Mouse (Mus musculus) embryonic facial prominence, embryonic 12.5 days (tissue): ENCODE measurements around the gene Pitpnm3. TPM values are rescaled to one million over a fixed set of nuclear protein-coding genes. Genes with fewer than 3 reads are reported as not detected.

Source experiments
- ATAC-seq: fragments of 200-750 bp; cut with Nextera tagmentation; 2 replicates; pipeline ENCODE4 v1.8.0; 2017; ENCODE audit not compliant: insufficient number of reproducible peaks, insufficient read depth, low FRiP score, low TSS enrichment
- H3K27ac ChIP-seq: fragments of 300-500 bp; sonication (generic); 2 replicates; pipeline ENCODE4 v1.5.1; 2016; ENCODE audit warnings: mild to moderate bottlenecking
- H3K27me3 ChIP-seq: fragments of 300-500 bp; sonication (generic); 2 replicates; pipeline ENCODE4 v1.6.1; 2016; ENCODE audit warnings: mild to moderate bottlenecking, moderate library complexity
- H3K36me3 ChIP-seq: fragments of 300-500 bp; sonication (generic); 2 replicates; pipeline ENCODE4 v1.6.1; 2016; ENCODE audit warnings: mild to moderate bottlenecking
- H3K4me1 ChIP-seq: fragments of 300-500 bp; sonication (generic); 2 replicates; pipeline ENCODE4 v1.6.1; 2016
- H3K4me2 ChIP-seq: fragments of 300-500 bp; sonication (generic); replicated peaks from 2 replicates; pipeline ENCODE4 v1.6.1; 2016; ENCODE audit warnings: mild to moderate bottlenecking, moderate library complexity
- H3K4me3 ChIP-seq: fragments of 300-500 bp; sonication (generic); 2 replicates; pipeline ENCODE4 v1.5.1; 2016; ENCODE audit warnings: mild to moderate bottlenecking
- H3K9ac ChIP-seq: fragments of 300-500 bp; sonication (generic); 2 replicates; pipeline ENCODE4 v1.6.1; 2016; ENCODE audit warnings: mild to moderate bottlenecking, moderate library complexity
- H3K9me3 ChIP-seq: fragments of 300-500 bp; sonication (generic); 2 replicates; pipeline ENCODE4 v1.6.1; 2016; ENCODE audit warnings: mild to moderate bottlenecking, moderate library complexity
- WGBS: fragments of 180-500 bp; shearing (Covaris S2); methylation state at CpG from one replicate; pipeline ENCODE4 v1.1.7; 2016; 5-methylcytosine and 5-hydroxymethylcytosine counted together
- polyA plus RNA-seq: library from polyadenylated mRNA; unstranded; fragments of >200 nt; fragmentation: Nextera tagmentation; extraction: Ambion mirVana; gene quantifications from 2 replicates; pipeline ENCODE4 v1.2.1, GENCODE M21; 2016

The Pitpnm3 gene
- polyA plus RNA-seq, 1 experiment from 2014 or later: 0.24 TPM

DNA sequence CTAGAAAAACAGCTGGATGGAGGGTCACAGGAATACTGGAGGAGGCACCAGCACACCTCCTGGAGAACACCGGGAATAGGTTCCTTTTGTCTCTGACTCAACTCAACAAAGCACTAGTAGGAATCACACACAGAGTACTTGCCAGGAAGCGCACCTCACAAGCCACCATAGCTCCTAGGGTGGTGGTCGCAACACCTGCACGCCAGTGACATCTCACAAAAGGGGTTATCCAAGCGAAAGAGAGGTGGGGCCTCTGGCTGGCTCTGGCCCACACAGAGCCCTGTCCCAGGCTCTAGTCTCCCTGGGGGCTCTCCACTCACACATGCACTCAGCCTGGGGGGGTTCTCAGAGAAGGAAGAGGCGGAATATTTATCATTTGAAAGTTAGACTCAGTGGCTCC, 86.8 kb downstream of the Pitpnm3 start:
- no peak overlapping the region for H3K4me2 ChIP-seq
- H3K9me3 ChIP-seq: no peaks in the 10 kb centered on the region
- peaks cover 23% of the 10 kb centered on the region; the same call in 1 of the 2 replicates for H3K27me3 ChIP-seq
- 59% methylated on average over 6 of the region's 6 CpGs for WGBS
- no peak for ATAC-seq
- no peak overlapping the region for H3K9ac ChIP-seq
- no peak overlapping the region for H3K4me3 ChIP-seq
- H3K4me1 ChIP-seq: peaks cover 26% of the 10 kb centered on the region
- H3K27ac ChIP-seq: no peak overlapping the region
- peaks cover 22% of the 10 kb centered on the region for H3K36me3 ChIP-seq

DNA sequence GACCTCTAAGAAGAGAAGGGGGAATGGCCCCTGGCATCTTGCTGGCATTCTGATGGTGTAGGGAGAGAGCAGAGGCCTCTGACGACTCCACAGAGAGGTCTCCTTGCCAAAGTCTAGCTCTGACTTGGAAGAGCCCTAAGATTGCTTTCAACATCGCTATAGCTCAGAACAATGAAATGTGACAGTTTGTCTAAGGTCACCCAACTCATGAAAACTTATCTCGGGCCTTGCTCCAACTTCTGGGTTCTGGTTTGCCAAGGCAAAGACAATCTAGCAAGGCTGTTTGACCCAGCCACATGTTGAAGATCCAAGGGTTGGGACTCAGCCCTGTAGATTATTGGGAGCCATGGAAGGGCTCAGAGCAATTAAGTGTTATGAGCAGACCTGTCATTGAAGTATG, 91.3 kb downstream of the Pitpnm3 start:
- WGBS: 86% methylated on average over 3 of the region's 3 CpGs
- Histone ChIP-seq H3K4me1 (peaks cover 29% of the 10 kb centered on the region), H3K27ac (no peak overlapping the region), H3K4me3 (no peak overlapping the region), H3K4me2 (peak overlapping the region; percentile 87), H3K27me3 (peaks cover 3% of the 10 kb centered on the region; the same call in 1 of the 2 replicates), H3K9ac (no peak overlapping the region), H3K36me3 (peaks cover 22% of the 10 kb centered on the region), H3K9me3 (no peaks in the 10 kb centered on the region)
- no peak for ATAC-seq

- no peak for ATAC-seq
- peaks cover 29% of the 10 kb centered on the region for H3K4me1 ChIP-seq
- H3K9me3 ChIP-seq: no peaks in the 10 kb centered on the region
- WGBS: under 1% methylated on average over 14 of the region's 14 CpGs
- H3K9ac ChIP-seq: peak overlapping the region; percentile 66
- no peak overlapping the region for H3K27ac ChIP-seq
- 0 out of 2 replicates have a peak, but pooled peaks cover 3% of the 10 kb centered on the region for H3K27me3 ChIP-seq
- peak overlapping the region; percentile 87 for H3K4me2 ChIP-seq
- peak overlapping the region; percentile 65 for H3K4me3 ChIP-seq
- H3K36me3 ChIP-seq: peaks cover 22% of the 10 kb centered on the region
Measured at GRCm38 (mm10) chr11:72042631-72043030, 92.9 kb downstream of the Pitpnm3 start.

- H3K4me1 ChIP-seq: peaks cover 29% of the 10 kb centered on the region
- H3K9me3 ChIP-seq: no peaks in the 10 kb centered on the region
- 0 out of 2 replicates have a peak, but pooled peaks cover 3% of the 10 kb centered on the region for H3K27me3 ChIP-seq
- H3K27ac ChIP-seq: peak within 1 kb of the TSS; percentile 81
- WGBS: under 1% methylated on average over 52 of the region's 52 CpGs
- ATAC-seq: peak; percentile 91
- H3K9ac ChIP-seq: peak within 1 kb of the TSS; percentile 66
- H3K4me2 ChIP-seq: peak within 1 kb of the TSS; percentile 87
- H3K36me3 ChIP-seq: peaks cover 19% of the 10 kb centered on the region
- peak within 1 kb of the TSS; percentile 65 for H3K4me3 ChIP-seq
Measured at GRCm38 (mm10) chr11:72041768-72042607, 93.6 kb downstream of the Pitpnm3 start, which contains the start of gene Pimreg. TSS of gene Pimreg (plus strand) at chr11:72042032.

DNA sequence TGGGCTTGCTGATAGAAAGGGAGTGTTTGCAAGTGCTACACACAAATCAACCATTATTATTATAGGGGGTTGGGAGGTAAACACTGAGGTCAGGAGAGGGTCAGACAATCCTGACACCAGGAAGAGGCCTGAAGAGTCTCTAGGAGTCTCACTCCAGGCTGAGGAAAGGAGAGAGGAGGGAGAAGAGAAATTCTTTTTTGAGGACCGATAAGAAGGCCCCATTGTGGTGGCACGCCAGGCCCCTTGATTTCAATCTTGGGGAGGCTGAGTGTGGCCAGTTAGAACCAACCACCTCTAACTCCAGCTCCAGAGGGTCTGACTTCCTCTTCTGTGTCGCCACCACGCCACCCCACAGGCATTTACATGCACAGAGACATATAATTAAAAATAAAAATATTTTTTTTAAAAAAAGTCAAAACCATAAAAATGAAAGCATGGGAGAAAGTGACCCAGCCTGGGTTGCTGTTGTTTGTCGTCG, 94.2 kb downstream of the Pitpnm3 start:
- Histone ChIP-seq H3K36me3 (peaks cover 12% of the 10 kb centered on the region), H3K4me1 (peaks cover 29% of the 10 kb centered on the region), H3K4me3 (peak overlapping the region; percentile 65), H3K27ac (peak overlapping the region; percentile 81), H3K9me3 (no peaks in the 10 kb centered on the region), H3K9ac (peak overlapping the region; percentile 65; the same call in 1 of the 2 replicates), H3K4me2 (peak overlapping the region; percentile 87), H3K27me3 (0 out of 2 replicates have a peak, but pooled peaks cover 3% of the 10 kb centered on the region)
- WGBS: 14% methylated on average over 6 of the region's 6 CpGs
- ATAC-seq: no peak

- WGBS: 45% methylated on average over 16 of the region's 16 CpGs
- Histone ChIP-seq H3K4me3 (no peak overlapping the region), H3K4me2 (no peak overlapping the region), H3K27ac (no peak overlapping the region), H3K27me3 (0 out of 2 replicates have a peak, but pooled peaks cover 3% of the 10 kb centered on the region), H3K9me3 (no peaks in the 10 kb centered on the region), H3K9ac (no peak overlapping the region), H3K36me3 (no peaks in the 10 kb centered on the region), H3K4me1 (peaks cover 28% of the 10 kb centered on the region)
- no peak for ATAC-seq
Measured at GRCm38 (mm10) chr11:72039599-72040386, 95.8 kb downstream of the Pitpnm3 start.

DNA sequence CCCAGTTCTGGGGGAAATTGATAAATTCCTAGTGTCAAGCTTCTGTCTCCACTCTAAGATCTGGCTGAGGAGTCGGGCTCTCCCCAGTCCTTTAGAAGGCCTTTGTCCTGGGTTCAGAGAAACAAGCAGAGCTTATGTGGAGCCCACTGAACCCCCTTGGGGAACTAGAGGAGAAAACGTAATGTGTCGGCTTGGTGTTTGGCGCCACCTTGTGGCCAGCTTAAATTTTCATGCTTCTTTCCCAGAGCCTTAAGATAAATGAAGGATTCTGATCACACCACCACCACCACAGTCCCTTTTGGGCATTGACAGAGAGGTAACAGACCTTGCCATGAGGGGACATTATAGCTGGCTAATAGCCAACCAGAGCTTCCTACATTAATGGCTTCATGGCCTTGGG, 97.6 kb downstream of the Pitpnm3 start:
- H3K9me3 ChIP-seq: no peaks in the 10 kb centered on the region
- 0 out of 2 replicates have a peak, but pooled peaks cover 3% of the 10 kb centered on the region for H3K27me3 ChIP-seq
- no peak overlapping the region for H3K27ac ChIP-seq
- peaks cover 10% of the 10 kb centered on the region for H3K4me1 ChIP-seq
- H3K4me2 ChIP-seq: no peak overlapping the region
- no peak for ATAC-seq
- no peak overlapping the region for H3K4me3 ChIP-seq
- WGBS: 3% methylated on average over 4 of the region's 4 CpGs
- no peak overlapping the region for H3K9ac ChIP-seq
- H3K36me3 ChIP-seq: no peaks in the 10 kb centered on the region

DNA sequence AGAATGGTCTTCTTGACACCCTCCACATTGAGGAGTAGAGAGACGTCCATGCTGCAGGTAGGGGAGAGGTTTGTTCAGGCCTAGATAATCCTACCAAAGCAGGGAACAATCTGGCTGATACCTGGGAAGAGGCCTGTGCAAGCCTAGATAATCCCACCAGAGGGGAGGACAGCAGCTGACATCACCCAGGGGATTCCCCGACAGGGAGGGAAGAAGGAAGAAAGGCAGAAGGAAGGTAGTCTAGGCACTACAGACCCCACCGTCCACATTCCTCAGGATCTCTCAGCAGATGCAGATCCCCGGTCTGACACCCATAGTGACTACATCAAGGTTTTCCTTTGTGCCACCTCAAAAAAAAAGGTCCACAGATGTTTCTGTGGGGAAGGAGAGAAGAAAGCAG, 98.2 kb downstream of the Pitpnm3 start, which contains the start of gene Aipl1:
TSS of gene Aipl1 (minus strand) at position 101 of the 400 bp plus-strand sequence.
- H3K36me3 ChIP-seq: no peaks in the 10 kb centered on the region
- no peaks in the 10 kb centered on the region for H3K9me3 ChIP-seq
- H3K4me3 ChIP-seq: no peak within 1 kb of the TSS
- ATAC-seq: no peak
- no peak within 1 kb of the TSS for H3K27ac ChIP-seq
- WGBS: 63% methylated on average over 4 of the region's 4 CpGs
- H3K27me3 ChIP-seq: 0 out of 2 replicates have a peak, but pooled peaks cover 3% of the 10 kb centered on the region
- no peak within 1 kb of the TSS for H3K9ac ChIP-seq
- 0 out of 2 replicates have a peak, but pooled peaks cover 5% of the 10 kb centered on the region for H3K4me1 ChIP-seq
- no peak within 1 kb of the TSS for H3K4me2 ChIP-seq

DNA sequence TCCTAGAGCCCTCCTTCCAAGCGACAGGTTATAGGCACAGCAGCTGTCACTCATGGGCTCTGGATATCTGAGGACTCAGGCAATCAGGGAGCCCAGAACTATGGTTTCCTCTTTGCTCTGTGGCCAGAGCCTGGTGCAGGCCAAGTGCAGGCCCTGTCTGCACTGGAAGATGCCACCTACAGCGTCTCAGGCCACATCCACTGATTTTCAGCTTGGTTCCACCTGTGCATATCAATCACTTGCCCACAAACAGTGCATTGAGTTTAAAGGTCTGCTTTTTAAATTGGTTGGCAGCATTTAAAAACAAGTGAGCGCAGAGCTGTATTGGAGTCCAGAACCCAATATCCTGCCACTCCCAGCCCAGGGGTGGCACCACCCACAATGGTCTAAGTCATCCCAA, 103.0 kb downstream of the Pitpnm3 start:
- H3K4me2 ChIP-seq: no peak overlapping the region
- ATAC-seq: no peak
- 82% methylated on average over 3 of the region's 3 CpGs for WGBS

GRCm38 (mm10) chr11:72032091-72032490, 103.5 kb downstream of the Pitpnm3 start:
- H3K9me3 ChIP-seq: no peaks in the 10 kb centered on the region
- no peaks in the 10 kb centered on the region for H3K36me3 ChIP-seq
- 69% methylated on average over 4 of the region's 4 CpGs for WGBS
- H3K4me3 ChIP-seq: no peak overlapping the region
- H3K27me3 ChIP-seq: peaks cover 15% of the 10 kb centered on the region; the same call in 1 of the 2 replicates
- H3K9ac ChIP-seq: no peak overlapping the region
- H3K27ac ChIP-seq: no peak overlapping the region
- no peak for ATAC-seq
- H3K4me1 ChIP-seq: no peaks in the 10 kb centered on the region
- no peak overlapping the region for H3K4me2 ChIP-seq

More for the DNA sequence above, 103.0 kb downstream of the Pitpnm3 start:
- H3K9ac ChIP-seq: no peak overlapping the region
- no peaks in the 10 kb centered on the region for H3K36me3 ChIP-seq
- H3K27me3 ChIP-seq: peaks cover 15% of the 10 kb centered on the region; the same call in 1 of the 2 replicates
- no peak overlapping the region for H3K4me3 ChIP-seq
- H3K9me3 ChIP-seq: no peaks in the 10 kb centered on the region
- H3K4me1 ChIP-seq: no peaks in the 10 kb centered on the region
- no peak overlapping the region for H3K27ac ChIP-seq

DNA sequence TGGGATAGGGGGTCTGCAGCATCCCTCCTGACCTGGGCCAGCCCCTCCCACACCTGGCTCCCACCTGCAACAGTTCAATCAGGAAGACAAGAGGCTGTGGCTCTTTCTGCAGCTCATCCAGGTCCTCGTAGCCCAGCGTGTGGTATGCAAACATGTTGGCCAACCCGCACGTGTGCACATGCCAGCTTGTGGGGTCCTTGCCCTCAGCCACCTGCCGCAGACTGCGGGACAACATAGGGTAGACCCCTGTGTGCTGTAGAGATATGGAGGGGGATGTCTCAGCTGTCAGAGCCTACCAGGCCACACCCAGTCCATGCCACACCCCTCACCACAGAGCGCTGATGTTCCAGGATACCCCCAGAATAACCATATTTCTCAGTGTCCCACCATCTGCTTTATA, 104.2 kb downstream of the Pitpnm3 start:
- H3K27ac ChIP-seq: no peak overlapping the region
- no peaks in the 10 kb centered on the region for H3K4me1 ChIP-seq
- H3K27me3 ChIP-seq: peaks cover 15% of the 10 kb centered on the region; the same call in 1 of the 2 replicates
- no peaks in the 10 kb centered on the region for H3K36me3 ChIP-seq
- ATAC-seq: no peak
- no peak overlapping the region for H3K4me3 ChIP-seq
- no peak overlapping the region for H3K4me2 ChIP-seq
- 89% methylated on average over 7 of the region's 7 CpGs for WGBS
- H3K9me3 ChIP-seq: no peaks in the 10 kb centered on the region
- no peak overlapping the region for H3K9ac ChIP-seq
